Mouse (Mus musculus) brain, embryonic 14.5 days (tissue): ENCODE measurements around the gene Prdm1.

Experiments used
- CTCF ChIP-seq: fragments of 200-500 bp; IDR thresholded peaks from 2 replicates; pipeline ENCODE4 v1.5.1; 2012; ENCODE audit warnings: inconsistent platforms, mild to moderate bottlenecking, moderate library complexity, borderline replicate concordance; ENCODE audit not compliant: insufficient read depth, insufficient read length; ENCODE audit errors: extremely low read depth
- POLR2A ChIP-seq: fragments of 200-500 bp; IDR thresholded peaks from 2 replicates; pipeline ENCODE4 v1.6.1; 2012; ENCODE audit warnings: mild to moderate bottlenecking, inconsistent platforms, borderline replicate concordance; ENCODE audit not compliant: poor library complexity, insufficient read depth, insufficient read length, severe bottlenecking; ENCODE audit errors: extremely low read depth

- no peak for TF ChIP-seq CTCF
- no peak for TF ChIP-seq POLR2A
Measured at GRCm38 (mm10) chr10:44392855-44393254, 135.4 kb downstream of the Prdm1 start.
